27 mouse cellular contexts compared by ENCODE assay signal in genomic region chr2:163359253-163359652, GRCm38 (mm10). TPM values are rescaled to one million over a fixed set of nuclear protein-coding genes. Genes with fewer than 3 reads are reported as not detected.
DNase-seq lines count a peak whose midpoint lies in the region; ATAC-seq and TF ChIP-seq lines count a peak whose summit lies in the region.
"Had no signal": no experiment of that assay in that cellular context is flagged by ENCODE, and none has a peak within 500 bp of the region (broad histone marks: within the 10 kb centered on the region; RNA-seq: fewer than 3 reads in every experiment).

No protein-coding gene starts in this region.

- TF ChIP-seq POLR2A in heart, adult 2 months (IDR thresholded peaks at IDR 0.05; ENCODE audit: insufficient read depth, low read depth, low read length): no peak
- no peak for TF ChIP-seq POLR2A in lung, adult 2 months (IDR thresholded peaks at IDR 0.05; ENCODE audit: borderline replicate concordance, extremely low read depth, low read depth, low read length)

- H3K36me3 ChIP-seq in heart, adult 2 months (ENCODE audit: control insufficient read depth, insufficient read depth, low read length): peaks cover 4% of the 10 kb centered on the region
- H3K36me3 ChIP-seq in lung, embryonic 14.5 days (ENCODE audit: insufficient read depth): no peaks in the 10 kb centered on the region
- H3K36me3 ChIP-seq in liver, embryonic 13.5 days: no peaks in the 10 kb centered on the region
- H3K36me3 ChIP-seq: embryonic facial prominence, embryonic 10.5 days; forebrain, embryonic 10.5 days; hindbrain, embryonic 15.5 days; limb, embryonic 15.5 days; midbrain, embryonic 10.5 days had no signal

- TF ChIP-seq CTCF in heart, adult 2 months (IDR thresholded peaks at IDR 0.05): no peak
- TF ChIP-seq CTCF in lung, embryonic 14.5 days (IDR thresholded peaks at IDR 0.05; ENCODE audit: low read depth): no peak
- TF ChIP-seq CTCF in lung, adult 2 months (IDR thresholded peaks at IDR 0.05; ENCODE audit: insufficient read depth, low read length): no peak

- WGBS in heart, adult 2 months: 13% methylated on average over 2 of the region's 2 CpGs
- WGBS in lung, embryonic 14.5 days: 26% methylated on average over 2 of the region's 2 CpGs
- WGBS in lung, adult 2 months: 30% methylated on average over 2 of the region's 2 CpGs
- 6% methylated on average over 2 of the region's 2 CpGs for whole genome bisulfite sequencing in liver, embryonic 13.5 days (ENCODE audit: insufficient replicate concordance)

- H3K27ac ChIP-seq in heart, adult 2 months: peak overlapping the region; percentile 83
- H3K27ac ChIP-seq in lung, embryonic 14.5 days (ENCODE audit: low read depth): 0 out of 2 replicates have a peak overlapping the region, but pooled peaks have one; percentile 21
- H3K27ac ChIP-seq in liver, embryonic 13.5 days: peak overlapping the region; percentile 97
- H3K27ac ChIP-seq: embryonic facial prominence, embryonic 10.5 days; forebrain, embryonic 10.5 days; hindbrain, embryonic 15.5 days; kidney, postnatal 0 days; limb, embryonic 15.5 days; midbrain, embryonic 10.5 days had no signal

- H3K9me3 ChIP-seq in lung, embryonic 14.5 days (ENCODE audit: low read depth, low read length): no peaks in the 10 kb centered on the region
- H3K9me3 ChIP-seq in liver, embryonic 13.5 days (replicated peaks): no peaks in the 10 kb centered on the region
- H3K9me3 ChIP-seq: embryonic facial prominence, embryonic 10.5 days; forebrain, embryonic 10.5 days; hindbrain, embryonic 15.5 days; limb, embryonic 15.5 days; midbrain, embryonic 10.5 days had no signal

- no peak for DNase-seq in heart, adult 2 months
- DNase-seq in heart, postnatal 10 days: no peak
- no peak for DNase-seq in lung, embryonic 14.5 days
- DNase-seq in lung, adult 2 months: no peak
- no peak for DNase-seq in liver, embryonic 13.5 days
- DNase-seq in urinary bladder, postnatal 14 days (ENCODE audit: low spot score): no peak
- no peak for DNase-seq in kidney, postnatal 4 days
- DNase-seq: adrenal gland, adult 2 months; cerebellum, adult 11 months; cerebellum, adult 9-11 months; gastrocnemius, postnatal 25 days; kidney, adult 2 months; left cerebral cortex, postnatal 4 days; lung, postnatal 10 days; right cerebral cortex, postnatal 25 days; spleen, adult 18-20 months had no signal

- intact Hi-C loops in heart, adult 2 months (cut with DNase I): no loop called here
- intact Hi-C loops in heart, postnatal 10 days (cut with DNase I): no loop called here

- 0 out of 2 replicates have a peak, but pooled peaks have one; percentile 47 for TF ChIP-seq EP300 in heart, adult 2 months (IDR thresholded peaks at IDR 0.05; ENCODE audit: insufficient read depth, low read depth, low read length)

- no peak overlapping the region for H3K9ac ChIP-seq in heart, adult 2 months (ENCODE audit: low read depth, low read length)
- no peak overlapping the region for H3K9ac ChIP-seq in lung, embryonic 14.5 days
- peak overlapping the region; percentile 75 for H3K9ac ChIP-seq in liver, embryonic 13.5 days
- H3K9ac ChIP-seq: hindbrain, embryonic 15.5 days; limb, embryonic 15.5 days had no signal

- no peak overlapping the region for H3K4me3 ChIP-seq in heart, adult 2 months
- no peak overlapping the region for H3K4me3 ChIP-seq in lung, embryonic 14.5 days (ENCODE audit: low read depth, low read length)
- H3K4me3 ChIP-seq in lung, adult 2 months (replicated peaks; ENCODE audit: extremely low read depth, low read depth, low read length): no peak overlapping the region
- H3K4me3 ChIP-seq in liver, embryonic 13.5 days (replicated peaks): no peak overlapping the region
- H3K4me3 ChIP-seq: embryonic facial prominence, embryonic 10.5 days; forebrain, embryonic 10.5 days; hindbrain, embryonic 15.5 days; limb, embryonic 15.5 days; midbrain, embryonic 10.5 days had no signal

- no peaks in the 10 kb centered on the region for H3K79me2 ChIP-seq in heart, adult 2 months (replicated peaks; ENCODE audit: control insufficient read depth, insufficient read depth, low read length)

- H3K27me3 ChIP-seq in heart, adult 2 months (ENCODE audit: control insufficient read depth, insufficient read depth, low read length): no peaks in the 10 kb centered on the region
- H3K27me3 ChIP-seq in lung, embryonic 14.5 days (ENCODE audit: insufficient read depth, low read length): no peaks in the 10 kb centered on the region
- H3K27me3 ChIP-seq in liver, embryonic 13.5 days: no peaks in the 10 kb centered on the region
- H3K27me3 ChIP-seq: hindbrain, embryonic 15.5 days; limb, embryonic 15.5 days; Patski had no signal

- H3K4me1 ChIP-seq in heart, adult 2 months (ENCODE audit: control insufficient read depth, insufficient read depth, low read length): peaks cover 20% of the 10 kb centered on the region
- H3K4me1 ChIP-seq in lung, embryonic 14.5 days (ENCODE audit: insufficient read depth): peaks cover 3% of the 10 kb centered on the region; the same call in 1 of the 2 replicates
- H3K4me1 ChIP-seq in lung, adult 2 months (ENCODE audit: control insufficient read depth, insufficient read depth, low read length): no peaks in the 10 kb centered on the region
- peaks cover 93% of the 10 kb centered on the region for H3K4me1 ChIP-seq in liver, embryonic 13.5 days (replicated peaks)
- H3K4me1 ChIP-seq: forebrain, embryonic 10.5 days; hindbrain, embryonic 15.5 days; limb, embryonic 15.5 days; midbrain, embryonic 10.5 days had no signal

- no peak overlapping the region for H3K4me2 ChIP-seq in lung, embryonic 14.5 days
- H3K4me2 ChIP-seq in liver, embryonic 13.5 days: peak overlapping the region; percentile 77
- H3K4me2 ChIP-seq: hindbrain, embryonic 15.5 days; limb, embryonic 15.5 days had no signal

- no peak for ATAC-seq in lung, embryonic 14.5 days (ENCODE audit: insufficient read depth)
- no peak for ATAC-seq in liver, embryonic 13.5 days (ENCODE audit: low read depth)
- ATAC-seq: CD4-positive, CD25-positive, alpha-beta regulatory T cell, adult 4 months; forebrain, embryonic 16.5 days had no signal

RNA-seq across cellular contexts. Expression of gene Jph2, which starts 38.5 kb away (rescaled TPM):
- 100 to 1,000 TPM; 389 to 391 TPM for total RNA-seq in heart, adult 2 months (2021)
- polyA plus RNA-seq in heart, adult 2 months (2012; rRNA removed): 193 and 253 TPM in 2 replicates
- 100 to 1,000 TPM; 378 to 449 TPM for total RNA-seq in heart, postnatal 10 days (2021)
- polyA plus RNA-seq in lung, embryonic 14.5 days (2014; fragmentation: Nextera tagmentation; extraction: Ambion mirVana): 2.7 and 2.9 TPM in 2 replicates
- 32.3 and 38.4 TPM in 2 replicates for polyA plus RNA-seq in lung, adult 2 months (2012; rRNA removed)
- polyA plus RNA-seq in liver, embryonic 13.5 days (2015; fragmentation: Nextera tagmentation; extraction: Ambion mirVana): 0.16 and 0.21 TPM in 2 replicates
- total RNA-seq: common myeloid progenitor, adult 5-6 weeks; hematopoietic stem cell, adult 5-6 weeks had no signal
- polyA plus RNA-seq: CD4-positive, CD25-positive, alpha-beta regulatory T cell, adult 4 months had no signal

Comparison
In these comparisons a context has a peak if more than half of its experiments do, and no peak if none do; other contexts are left out.
1. H3K27ac ChIP-seq: peak in every context shown above with its lines; median percentile 97 in liver, embryonic 13.5 days; 83 in heart, adult 2 months; 21 in lung, embryonic 14.5 days.